Mouse (Mus musculus) ES-Bruce4 (cell line): ENCODE measurements around the gene Coro6.

ENCODE experiments used
- CTCF ChIP-seq: IDR thresholded peaks from one replicate; pipeline ENCODE4 v1.8.1; 2011; ENCODE audit warnings: low read depth, low read length
- POLR2A ChIP-seq: IDR thresholded peaks from one replicate; pipeline ENCODE4 v1.8.1; 2011; ENCODE audit warnings: low read length; ENCODE audit not compliant: insufficient read depth

DNA sequence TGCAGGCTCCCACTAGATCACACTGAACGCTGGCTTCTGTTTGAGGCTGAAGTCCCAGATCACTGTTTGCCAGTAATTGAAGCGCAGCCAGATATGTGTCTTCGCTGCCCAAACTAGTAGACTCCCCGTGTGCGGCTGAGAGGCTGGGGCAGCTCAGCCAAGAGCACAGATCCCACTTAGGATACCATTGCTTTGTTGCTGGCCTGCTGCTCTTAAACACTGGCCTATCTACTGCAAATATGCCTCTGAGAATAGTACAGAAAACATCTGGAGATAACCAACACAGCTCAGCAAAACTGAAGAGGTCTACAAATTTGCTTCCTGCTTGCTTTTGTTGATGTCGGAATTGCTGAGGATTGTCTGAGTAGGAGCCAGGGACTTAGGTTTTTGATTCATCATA, 5.3 kb upstream of the Coro6 start:
- no peak for TF ChIP-seq CTCF
- TF ChIP-seq POLR2A = no peak
